Mouse (Mus musculus) MN1 (cell line): ENCODE data around the gene Gm8764.
"Not testable (repeated sequence)": the region's sequence is repeated elsewhere in the genome, so short reads cannot be mapped to it uniquely, and the experiment has no call there.

Experiments used
- DNase-seq: peaks from one replicate; pipeline ENCODE4 v3.0.0-alpha.2; 2016; ENCODE audit warnings: low spot score

Gene Gm8764

DNA sequence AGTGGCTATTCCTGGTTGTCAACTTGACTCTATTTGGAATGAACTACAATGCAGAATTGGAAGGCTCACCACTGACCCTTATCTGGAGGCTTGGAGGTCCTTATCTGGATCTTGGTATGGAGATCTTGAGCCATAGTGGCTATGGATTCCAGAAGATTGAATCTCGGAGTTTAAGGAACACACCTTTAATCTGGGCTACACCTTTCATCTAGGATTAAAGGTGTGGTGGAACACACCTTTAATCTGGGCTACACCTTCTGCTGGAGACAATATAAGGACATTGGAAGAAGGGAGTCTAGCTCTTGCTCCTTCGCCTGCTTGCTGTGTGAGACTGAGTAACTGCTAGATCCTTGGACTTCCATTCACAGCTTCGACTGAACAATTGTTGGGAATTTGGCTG lies at the start of gene Gm8764:
TSS of gene Gm8764 (plus strand) at position 301 of the 400 bp plus-strand sequence.
- DNase-seq = not testable (repeated sequence)

DNA sequence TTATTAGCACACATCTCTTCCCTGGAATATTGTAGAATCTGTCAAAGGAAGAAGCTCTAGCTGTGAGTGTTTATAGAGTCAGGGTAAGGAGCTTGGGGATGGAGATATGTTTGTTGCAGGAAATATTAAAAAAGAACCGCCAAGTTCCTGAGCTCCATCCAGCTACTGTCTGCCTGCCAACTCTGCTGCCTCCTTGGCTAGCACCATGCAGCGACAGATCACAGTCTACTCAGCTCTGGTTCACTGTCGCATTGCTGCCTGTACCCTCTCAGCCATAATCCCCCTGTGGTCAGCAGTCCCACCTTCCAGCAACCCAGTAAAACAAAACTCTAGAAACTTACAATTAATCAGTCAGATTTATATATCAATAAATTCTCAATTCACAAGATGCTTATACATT lies 49.8 kb upstream of the Gm8764 start:
- no peak for DNase-seq

- DNase-seq = no peak
Measured at GRCm38 (mm10) chr10:104118312-104118711, 41.5 kb upstream of the Gm8764 start.

- DNase-seq = not testable (repeated sequence)
Measured at GRCm38 (mm10) chr10:104142687-104143086, 17.1 kb upstream of the Gm8764 start, which contains the start of gene Gm21293. TSS of gene Gm21293 (plus strand) at chr10:104142987.

GRCm38 (mm10) chr10:104151197-104151596 lies 8.6 kb upstream of the Gm8764 start, which contains the start of gene Gm6763:
TSS of gene Gm6763 (plus strand) at chr10:104151497.
- not testable (repeated sequence) for DNase-seq

GRCm38 (mm10) chr10:104168215-104168614 lies 8.4 kb downstream of the Gm8764 start, which contains the start of gene Gm21304:
TSS of gene Gm21304 (plus strand) at chr10:104168515.
- DNase-seq = not testable (repeated sequence)

GRCm38 (mm10) chr10:104176724-104177123 lies 16.9 kb downstream of the Gm8764 start, which contains the start of gene Gm21312:
TSS of gene Gm21312 (plus strand) at chr10:104177024.
- DNase-seq = not testable (repeated sequence)

- DNase-seq = not testable (repeated sequence)
Measured at GRCm38 (mm10) chr10:104185233-104185632, 25.4 kb downstream of the Gm8764 start, which contains the start of gene Gm20765. TSS of gene Gm20765 (plus strand) at chr10:104185533.

- DNase-seq = not testable (repeated sequence)
Measured at GRCm38 (mm10) chr10:104193742-104194141, 33.9 kb downstream of the Gm8764 start, which contains the start of gene Gm4340. TSS of gene Gm4340 (plus strand) at chr10:104194042.

- DNase-seq = no peak
Measured at GRCm38 (mm10) chr10:104209655-104210054, 49.8 kb downstream of the Gm8764 start.

DNA sequence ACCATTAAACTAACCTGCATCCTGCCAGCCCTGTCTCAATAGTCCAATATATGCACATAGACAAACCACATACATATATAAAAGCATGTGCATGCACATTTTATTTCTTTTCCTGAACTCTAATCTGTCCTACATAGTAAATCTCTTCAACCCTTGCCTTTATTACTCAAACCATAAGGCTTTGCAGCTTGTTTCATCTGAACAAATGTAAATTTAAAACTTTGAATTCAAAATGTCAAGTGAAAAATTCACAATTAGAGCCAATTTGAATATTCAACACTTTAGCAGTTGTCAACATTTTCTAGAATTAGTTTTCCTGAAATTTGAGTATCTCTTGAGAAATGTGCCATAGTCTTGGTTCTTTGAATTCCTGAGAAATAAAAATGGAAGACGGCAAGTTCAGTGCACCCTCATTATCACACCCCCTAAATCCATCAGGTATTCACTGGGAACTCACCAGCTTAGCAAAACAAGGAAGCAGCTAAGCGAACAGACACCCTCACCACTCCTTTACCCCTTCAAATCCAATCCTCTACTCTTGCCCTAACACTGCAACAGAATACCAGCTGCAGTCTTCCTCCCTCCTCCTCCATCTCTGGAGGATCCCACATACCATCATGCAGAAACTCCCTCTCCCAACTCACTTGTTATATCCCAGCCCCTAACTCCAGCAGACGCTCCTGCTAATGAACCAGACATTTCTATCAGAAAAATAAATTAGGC lies 50.6 kb downstream of the Gm8764 start:
- DNase-seq = no peak
